Mouse (Mus musculus): ENCODE results near the gene Sptlc2. TPM values are rescaled to one million over a fixed set of nuclear protein-coding genes. Genes with fewer than 3 reads are reported as not detected.

Sptlc2 gene
- polyA plus RNA-seq, 1 experiment from 2014 or later = 131 TPM

- H3K27me3 ChIP-seq (ENCODE audit: insufficient read depth, low read length) = no peaks in the 10 kb centered on the region
Observed at GRCm38 (mm10) chr12:87343084-87343605, 45.0 kb downstream of the Sptlc2 start.

GRCm38 (mm10) chr12:87338082-87338481 is 50.1 kb downstream of the Sptlc2 start:
- H3K4me3 ChIP-seq (replicated peaks; ENCODE audit: low read depth, low read length) = no peak overlapping the region
- peaks cover 11% of the 10 kb centered on the region; the same call in 1 of the 2 replicates for H3K36me3 ChIP-seq (ENCODE audit: insufficient read depth, low read length)
- DNase-seq (ENCODE audit: low spot score) = no peak
- H3K9ac ChIP-seq (ENCODE audit: low read depth, low read length) = no peak overlapping the region
- H3K4me1 ChIP-seq (replicated peaks; ENCODE audit: insufficient read depth, low read length) = no peaks in the 10 kb centered on the region
- no peak overlapping the region for H3K4me2 ChIP-seq (ENCODE audit: low read length)
- TF ChIP-seq CTCF (IDR thresholded peaks at IDR 0.05; ENCODE audit: low read depth) = no peak
- H3K27me3 ChIP-seq (ENCODE audit: insufficient read depth, low read length) = no peaks in the 10 kb centered on the region
- H3K9me3 ChIP-seq (replicated peaks; ENCODE audit: low read length) = no peaks in the 10 kb centered on the region
- no peak overlapping the region for H3K27ac ChIP-seq
- 83% methylated on average over 4 of the region's 4 CpGs for WGBS
- no peak for ATAC-seq (replicated peaks; ENCODE audit: low FRiP score, low read depth)

More at GRCm38 (mm10) chr12:87343084-87343605, 45.0 kb downstream of the Sptlc2 start:
- Histone ChIP-seq H3K36me3 (ENCODE audit: insufficient read depth, low read length) (peaks cover 21% of the 10 kb centered on the region; the same call in 1 of the 2 replicates), H3K4me2 (ENCODE audit: low read length) (no peak overlapping the region), H3K27ac (no peak overlapping the region), H3K9ac (ENCODE audit: low read depth, low read length) (no peak overlapping the region), H3K4me1 (replicated peaks; ENCODE audit: insufficient read depth, low read length) (no peaks in the 10 kb centered on the region), H3K9me3 (replicated peaks; ENCODE audit: low read length) (no peaks in the 10 kb centered on the region), H3K4me3 (replicated peaks; ENCODE audit: low read depth, low read length) (no peak overlapping the region)
- no peak for TF ChIP-seq CTCF (IDR thresholded peaks at IDR 0.05; ENCODE audit: low read depth)
- DNase-seq (ENCODE audit: low spot score) = no peak
- no peak for ATAC-seq (replicated peaks; ENCODE audit: low FRiP score, low read depth)

- H3K4me1 ChIP-seq (replicated peaks; ENCODE audit: insufficient read depth, low read length) = no peaks in the 10 kb centered on the region
- peak; percentile 81 for TF ChIP-seq CTCF (IDR thresholded peaks at IDR 0.05; ENCODE audit: low read depth)
- H3K4me3 ChIP-seq (replicated peaks; ENCODE audit: low read depth, low read length) = no peak overlapping the region
- H3K27ac ChIP-seq = no peak overlapping the region
- DNase-seq (ENCODE audit: low spot score) = peak; percentile 67
- no peak overlapping the region for H3K9ac ChIP-seq (ENCODE audit: low read depth, low read length)
- 35% methylated on average over 2 of the region's 2 CpGs for WGBS
- no peak for ATAC-seq (replicated peaks; ENCODE audit: low FRiP score, low read depth)
- no peak overlapping the region for H3K4me2 ChIP-seq (ENCODE audit: low read length)
- no peaks in the 10 kb centered on the region for H3K27me3 ChIP-seq (ENCODE audit: insufficient read depth, low read length)
- H3K36me3 ChIP-seq (ENCODE audit: insufficient read depth, low read length) = 0 out of 2 replicates have a peak, but pooled peaks cover 3% of the 10 kb centered on the region
- H3K9me3 ChIP-seq (replicated peaks; ENCODE audit: low read length) = no peaks in the 10 kb centered on the region
Observed at GRCm38 (mm10) chr12:87334886-87335285, 53.3 kb downstream of the Sptlc2 start.

GRCm38 (mm10) chr12:87333794-87334193 is 54.4 kb downstream of the Sptlc2 start:
- Histone ChIP-seq H3K9ac (ENCODE audit: low read depth, low read length) (no peak overlapping the region), H3K4me3 (replicated peaks; ENCODE audit: low read depth, low read length) (no peak overlapping the region), H3K4me1 (replicated peaks; ENCODE audit: insufficient read depth, low read length) (no peaks in the 10 kb centered on the region), H3K4me2 (ENCODE audit: low read length) (no peak overlapping the region), H3K9me3 (replicated peaks; ENCODE audit: low read length) (no peaks in the 10 kb centered on the region), H3K27me3 (ENCODE audit: insufficient read depth, low read length) (no peaks in the 10 kb centered on the region), H3K27ac (no peak overlapping the region), H3K36me3 (ENCODE audit: insufficient read depth, low read length) (0 out of 2 replicates have a peak, but pooled peaks cover 3% of the 10 kb centered on the region)
- DNase-seq (ENCODE audit: low spot score) = no peak
- ATAC-seq (replicated peaks; ENCODE audit: low FRiP score, low read depth) = no peak
- no peak for TF ChIP-seq CTCF (IDR thresholded peaks at IDR 0.05; ENCODE audit: low read depth)

- TF ChIP-seq CTCF (IDR thresholded peaks at IDR 0.05; ENCODE audit: low read depth) = no peak
- Histone ChIP-seq H3K4me1 (replicated peaks; ENCODE audit: insufficient read depth, low read length) (no peaks in the 10 kb centered on the region), H3K9ac (ENCODE audit: low read depth, low read length) (no peak overlapping the region), H3K9me3 (replicated peaks; ENCODE audit: low read length) (no peaks in the 10 kb centered on the region), H3K27me3 (ENCODE audit: insufficient read depth, low read length) (no peaks in the 10 kb centered on the region), H3K4me2 (ENCODE audit: low read length) (no peak overlapping the region), H3K36me3 (ENCODE audit: insufficient read depth, low read length) (no peaks in the 10 kb centered on the region), H3K27ac (no peak overlapping the region), H3K4me3 (replicated peaks; ENCODE audit: low read depth, low read length) (no peak overlapping the region)
- 64% methylated on average over 4 of the region's 4 CpGs for WGBS
- ATAC-seq (replicated peaks; ENCODE audit: low FRiP score, low read depth) = no peak
- DNase-seq (ENCODE audit: low spot score) = no peak
Observed at GRCm38 (mm10) chr12:87332511-87332910, 55.6 kb downstream of the Sptlc2 start.

- 33% methylated on average over 5 of the region's 5 CpGs for whole genome bisulfite sequencing
- Histone ChIP-seq H3K9me3 (replicated peaks; ENCODE audit: low read length) (no peaks in the 10 kb centered on the region), H3K9ac (ENCODE audit: low read depth, low read length) (no peak overlapping the region), H3K27ac (no peak overlapping the region), H3K36me3 (ENCODE audit: insufficient read depth, low read length) (no peaks in the 10 kb centered on the region), H3K27me3 (ENCODE audit: insufficient read depth, low read length) (no peaks in the 10 kb centered on the region), H3K4me2 (ENCODE audit: low read length) (no peak overlapping the region), H3K4me1 (replicated peaks; ENCODE audit: insufficient read depth, low read length) (no peaks in the 10 kb centered on the region), H3K4me3 (replicated peaks; ENCODE audit: low read depth, low read length) (no peak overlapping the region)
- ATAC-seq (replicated peaks; ENCODE audit: low FRiP score, low read depth) (no peak), DNase-seq (ENCODE audit: low spot score) (no peak)
- TF ChIP-seq CTCF (IDR thresholded peaks at IDR 0.05; ENCODE audit: low read depth) = no peak
Observed at GRCm38 (mm10) chr12:87331908-87332307, 56.2 kb downstream of the Sptlc2 start.

GRCm38 (mm10) chr12:87331053-87331456 is 57.1 kb downstream of the Sptlc2 start:
- no peak overlapping the region for H3K4me3 ChIP-seq (replicated peaks; ENCODE audit: low read depth, low read length)
- H3K27me3 ChIP-seq (ENCODE audit: insufficient read depth, low read length) = no peaks in the 10 kb centered on the region
- H3K9ac ChIP-seq (ENCODE audit: low read depth, low read length) = no peak overlapping the region
- H3K4me1 ChIP-seq (replicated peaks; ENCODE audit: insufficient read depth, low read length) = no peaks in the 10 kb centered on the region
- peak overlapping the region; percentile 42; the same call in 1 of the 2 replicates for H3K27ac ChIP-seq
- WGBS = 25% methylated on average over 6 of the region's 6 CpGs
- DNase-seq (ENCODE audit: low spot score) (no peak), ATAC-seq (replicated peaks; ENCODE audit: low FRiP score, low read depth) (no peak)
- H3K9me3 ChIP-seq (replicated peaks; ENCODE audit: low read length) = no peaks in the 10 kb centered on the region
- no peak for TF ChIP-seq CTCF (IDR thresholded peaks at IDR 0.05; ENCODE audit: low read depth)
- H3K36me3 ChIP-seq (ENCODE audit: insufficient read depth, low read length) = no peaks in the 10 kb centered on the region
- H3K4me2 ChIP-seq (ENCODE audit: low read length) = no peak overlapping the region
